Mouse (Mus musculus) urinary bladder, postnatal 10 days (tissue): ENCODE results near the gene Ostf1.

Source experiments
- DNase-seq: peaks from one replicate; pipeline ENCODE4 v3.0.0; 2022; ENCODE audit warnings: low spot score

The Ostf1 gene

GRCm38 (mm10) chr19:18568828-18569430 is 62.7 kb downstream of the Ostf1 start:
- DNase-seq = no peak

GRCm38 (mm10) chr19:18567936-18568827 is 63.4 kb downstream of the Ostf1 start:
- no peak for DNase-seq

- no peak for DNase-seq
These were observed 64.1 kb downstream of the Ostf1 start for GRCm38 (mm10) chr19:18567501-18567900.

GRCm38 (mm10) chr19:18557708-18558107 is 73.9 kb downstream of the Ostf1 start:
- no peak for DNase-seq

GRCm38 (mm10) chr19:18555645-18556044 is 76.0 kb downstream of the Ostf1 start:
- DNase-seq = no peak

GRCm38 (mm10) chr19:18548668-18549067 is 83.0 kb downstream of the Ostf1 start:
- no peak for DNase-seq
